Mouse (Mus musculus) G1E (cell line): ENCODE results near the gene Bola1. TPM values are rescaled to one million over a fixed set of nuclear protein-coding genes. Genes with fewer than 3 reads are reported as not detected.
"Not testable (repeated sequence)": the region's sequence is repeated elsewhere in the genome, so short reads cannot be mapped to it uniquely, and the experiment has no call there.

Source experiments
- ATAC-seq: 2 replicates; pipeline ENCODE4 v1.8.0; 2016; ENCODE audit warnings: mild to moderate bottlenecking; ENCODE audit not compliant: insufficient number of reproducible peaks, poor library complexity, low FRiP score, severe bottlenecking; ENCODE audit errors: extremely low read depth
- DNase-seq: peaks from one replicate; pipeline ENCODE4 v3.0.0; 2012; ENCODE audit warnings: low spot score
- H3K27me3 ChIP-seq: 2 replicates; pipeline ENCODE4 v1.6.1; 2012; ENCODE audit warnings: mild to moderate bottlenecking, low read length, inconsistent platforms; ENCODE audit not compliant: insufficient read depth
- H3K36me3 ChIP-seq: replicated peaks from 2 replicates; pipeline ENCODE3; 2012; ENCODE audit warnings: mild to moderate bottlenecking, inconsistent platforms
- H3K4me1 ChIP-seq: 2 replicates; pipeline ENCODE4 v1.6.1; 2012; ENCODE audit warnings: low read depth, low read length, inconsistent platforms, mixed read lengths; ENCODE audit not compliant: insufficient read depth
- H3K4me3 ChIP-seq: 2 replicates; pipeline ENCODE4 v1.5.1; 2012; ENCODE audit warnings: low read depth, mild to moderate bottlenecking, inconsistent platforms, low read length, moderate library complexity, mixed read lengths
- H3K9me3 ChIP-seq: replicated peaks from 2 replicates; pipeline ENCODE4 v1.6.1; 2012; ENCODE audit warnings: inconsistent platforms
- CTCF ChIP-seq: IDR thresholded peaks from 2 replicates; pipeline ENCODE4 v1.5.1; 2012; ENCODE audit warnings: low read depth, low read length, inconsistent platforms, mixed read lengths
- GATA1 ChIP-seq: IDR thresholded peaks from 2 replicates; pipeline ENCODE4 v1.6.1; 2012; ENCODE audit warnings: borderline replicate concordance, low read length, inconsistent platforms, mixed read lengths
- GATA2 ChIP-seq: IDR thresholded peaks from 2 replicates; pipeline ENCODE4 v1.6.1; 2012; ENCODE audit warnings: low read depth, low read length, inconsistent platforms, borderline replicate concordance
- POLR2AphosphoS5 ChIP-seq: IDR thresholded peaks from 2 replicates; pipeline ENCODE4 v1.6.1; 2012; ENCODE audit warnings: low read depth, low read length, inconsistent platforms; ENCODE audit not compliant: insufficient replicate concordance
- TAL1 ChIP-seq: conservative IDR thresholded peaks from 2 replicates; pipeline ENCODE4 v1.6.1; 2012; ENCODE audit warnings: low read depth, low read length, inconsistent platforms, mixed read lengths
- polyA plus RNA-seq: library from polyadenylated mRNA; stranded (reverse); fragments of >175 nt; gene quantifications from 2 replicates; pipeline ENCODE4 v1.2.3, GENCODE M21; 2012
- total RNA-seq, 2 experiments: library from RNA; stranded (forward) in 1 of 2; stranded (reverse) in 1 of 2; fragments of 200-1000 nt in 1 of 2; fragments of >200 nt in 1 of 2; fragmentation: Nextera tagmentation in 1 of 2; gene quantifications; 2 replicates each; pipeline ENCODE4 v1.2.3; 2014 to 2017

The Bola1 gene
- total and polyA plus RNA-seq, 3 experiments: 19.6 to 115 (median 48.2) TPM

- Histone ChIP-seq H3K9me3 (no peaks in the 10 kb centered on the region), H3K36me3 (peaks cover 48% of the 10 kb centered on the region), H3K27me3 (peaks cover 32% of the 10 kb centered on the region), H3K4me1 (peaks cover 37% of the 10 kb centered on the region), H3K4me3 (no peak overlapping the region)
- no peak for TF ChIP-seq TAL1
- TF ChIP-seq CTCF: no peak
- TF ChIP-seq GATA1: no peak
- TF ChIP-seq POLR2AphosphoS5: no peak
- TF ChIP-seq GATA2: no peak
- DNase-seq: no peak
- no peak for ATAC-seq
Measured at GRCm38 (mm10) chr3:96179531-96179930, 40.0 kb downstream of the Bola1 start.

- H3K36me3 ChIP-seq: peaks cover 54% of the 10 kb centered on the region
- peaks cover 26% of the 10 kb centered on the region for H3K27me3 ChIP-seq
- peaks cover 44% of the 10 kb centered on the region for H3K4me1 ChIP-seq
- DNase-seq: no peak
- ATAC-seq: no peak
- no peaks in the 10 kb centered on the region for H3K9me3 ChIP-seq
- H3K4me3 ChIP-seq: no peak overlapping the region
- no peak for TF ChIP-seq POLR2AphosphoS5
Measured at GRCm38 (mm10) chr3:96178902-96179301, 40.6 kb downstream of the Bola1 start.

GRCm38 (mm10) chr3:96178427-96178826, 41.1 kb downstream of the Bola1 start:
- no peak for ATAC-seq
- TF ChIP-seq POLR2AphosphoS5: peak; percentile 60; the same call in 1 of the 2 replicates
- TF ChIP-seq GATA2: no peak
- no peaks in the 10 kb centered on the region for H3K9me3 ChIP-seq
- no peak overlapping the region for H3K4me3 ChIP-seq
- H3K27me3 ChIP-seq: peaks cover 21% of the 10 kb centered on the region
- H3K4me1 ChIP-seq: peaks cover 48% of the 10 kb centered on the region
- peaks cover 55% of the 10 kb centered on the region for H3K36me3 ChIP-seq
- no peak for DNase-seq

- Histone ChIP-seq H3K27me3 (no peaks in the 10 kb centered on the region), H3K36me3 (peaks cover 62% of the 10 kb centered on the region), H3K4me1 (peaks cover 44% of the 10 kb centered on the region), H3K4me3 (no peak overlapping the region; the same call in 1 of the 2 replicates), H3K9me3 (no peaks in the 10 kb centered on the region)
- ATAC-seq (no peak), DNase-seq (no peak)
- TF ChIP-seq CTCF: no peak
- TF ChIP-seq TAL1: no peak
- no peak for TF ChIP-seq GATA1
- no peak for TF ChIP-seq GATA2
- TF ChIP-seq POLR2AphosphoS5: no peak
Measured at GRCm38 (mm10) chr3:96175251-96175650, 44.3 kb downstream of the Bola1 start.

GRCm38 (mm10) chr3:96174042-96174441, 45.5 kb downstream of the Bola1 start:
- peaks cover 67% of the 10 kb centered on the region for H3K36me3 ChIP-seq
- not testable (repeated sequence) for H3K9me3 ChIP-seq, ATAC-seq, H3K27me3 ChIP-seq, DNase-seq
- peak overlapping the region; percentile 71 for H3K4me3 ChIP-seq
- peaks cover 51% of the 10 kb centered on the region for H3K4me1 ChIP-seq

- ATAC-seq: no peak
- peak overlapping the region; percentile 94 for H3K4me3 ChIP-seq
- no peaks in the 10 kb centered on the region for H3K9me3 ChIP-seq
- no peak for DNase-seq
- peaks cover 67% of the 10 kb centered on the region for H3K36me3 ChIP-seq
- no peak for TF ChIP-seq POLR2AphosphoS5
- TF ChIP-seq CTCF: no peak
- TF ChIP-seq TAL1: no peak
- TF ChIP-seq GATA1: no peak
- no peak for TF ChIP-seq GATA2
- no peaks in the 10 kb centered on the region for H3K27me3 ChIP-seq
- H3K4me1 ChIP-seq: peaks cover 54% of the 10 kb centered on the region
Measured at GRCm38 (mm10) chr3:96173185-96173584, 46.3 kb downstream of the Bola1 start.

GRCm38 (mm10) chr3:96172197-96173178, 47.0 kb downstream of the Bola1 start, which contains the start of gene Sf3b4:
TSS of gene Sf3b4 (plus strand) at chr3:96172332.
- peak; percentile 74 for ATAC-seq
- H3K36me3 ChIP-seq: peaks cover 64% of the 10 kb centered on the region

More at GRCm38 (mm10) chr3:96172197-96173178, 47.0 kb downstream of the Bola1 start, which contains the start of gene Sf3b4:
- Histone ChIP-seq H3K4me3 (peak within 1 kb of the TSS; percentile 94), H3K27me3 (no peaks in the 10 kb centered on the region), H3K4me1 (peaks cover 54% of the 10 kb centered on the region), H3K9me3 (no peaks in the 10 kb centered on the region)
- DNase-seq: peak; percentile 78
- no peak for TF ChIP-seq POLR2AphosphoS5
- no peak for TF ChIP-seq GATA2
- no peak for TF ChIP-seq TAL1
- no peak for TF ChIP-seq CTCF
- no peak for TF ChIP-seq GATA1
